Mouse (Mus musculus): ENCODE measurements around the gene Arhgap28. TPM values are rescaled to one million over a fixed set of nuclear protein-coding genes. Genes with fewer than 3 reads are reported as not detected.
A peak's percentile ranks its signal among the peaks of the same experiment; 100 is the strongest.

The Arhgap28 gene
- total RNA-seq (2021), result 10 to 100 TPM in 1 of 2 experiments, 1 to 10 TPM in 1; 7.4 to 21.9 TPM
- long read RNA-seq, experiment 1, full-length matches to known transcripts, result 2 of 2 reads
- long read RNA-seq, experiment 1, partial matches to known transcripts, result 0 of 2 reads
- long read RNA-seq, experiment 1, other reads (novel, unspliced or antisense), result 0 of 2 reads
- long read RNA-seq, experiment 2, full-length matches to known transcripts, result 4 of 16 reads
- long read RNA-seq, experiment 2, partial matches to known transcripts, result 3 of 16 reads
- long read RNA-seq, experiment 2, other reads (novel, unspliced or antisense), result 9 of 16 reads

GRCm38 (mm10) chr17:68003741-68004560 is at the start of gene Arhgap28:
Gene Arhgap28 (minus strand): TSS chr17:68004120.
- DNase-seq (ENCODE audit: low spot score in 2 of 2), result peak; percentile 82 to 88

DNA sequence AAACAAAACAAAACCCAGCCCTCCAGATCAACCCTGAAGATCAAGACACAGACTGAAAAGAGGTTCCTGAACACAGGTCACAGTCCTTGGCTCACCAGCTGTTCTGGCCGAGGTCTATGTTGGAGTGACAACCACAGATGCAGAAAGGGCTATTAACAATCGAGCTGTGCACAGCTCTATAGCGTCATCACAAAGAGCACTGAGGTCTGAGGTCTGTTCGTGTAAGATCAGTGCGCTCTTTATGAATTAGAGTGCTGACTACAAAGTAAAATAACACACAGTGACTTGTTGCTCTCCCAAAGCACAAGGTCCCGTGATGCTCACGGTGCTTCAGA is 42.4 kb upstream of the Arhgap28 start:
- DNase-seq (ENCODE audit: low spot score in 2 of 2), result no peak

- DNase-seq (ENCODE audit: low spot score in 2 of 2), result no peak
Observed at GRCm38 (mm10) chr17:68045655-68046340, 41.9 kb upstream of the Arhgap28 start.

- DNase-seq (ENCODE audit: low spot score in 2 of 2), result no peak
Observed at GRCm38 (mm10) chr17:68042377-68042776, 38.5 kb upstream of the Arhgap28 start.

GRCm38 (mm10) chr17:68037011-68037410 is 33.1 kb upstream of the Arhgap28 start:
- DNase-seq (ENCODE audit: low spot score in 2 of 2), result no peak

DNA sequence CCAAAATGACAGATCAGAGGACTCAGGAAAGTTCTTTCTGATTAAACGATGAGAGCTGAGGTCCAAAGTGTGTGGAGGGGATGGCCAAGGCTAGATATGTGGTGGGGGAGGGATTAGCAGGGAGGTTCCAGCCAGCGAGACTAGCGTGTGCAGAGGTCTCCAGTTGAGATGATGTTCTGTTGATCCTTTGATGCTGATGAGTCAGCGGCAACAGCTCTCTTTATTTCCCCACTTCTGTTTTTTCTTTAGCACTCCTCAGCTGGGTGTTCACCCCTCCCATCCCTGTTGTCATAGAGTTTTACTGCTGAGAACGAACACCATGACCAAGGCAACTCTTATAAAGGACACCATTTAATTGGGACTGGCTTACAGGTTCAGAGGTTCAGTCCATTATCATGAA is 25.6 kb upstream of the Arhgap28 start:
- DNase-seq (ENCODE audit: low spot score in 2 of 2), result no peak

- no peak for DNase-seq (ENCODE audit: low spot score in 2 of 2)
Observed at GRCm38 (mm10) chr17:68028519-68028918, 24.6 kb upstream of the Arhgap28 start.

DNA sequence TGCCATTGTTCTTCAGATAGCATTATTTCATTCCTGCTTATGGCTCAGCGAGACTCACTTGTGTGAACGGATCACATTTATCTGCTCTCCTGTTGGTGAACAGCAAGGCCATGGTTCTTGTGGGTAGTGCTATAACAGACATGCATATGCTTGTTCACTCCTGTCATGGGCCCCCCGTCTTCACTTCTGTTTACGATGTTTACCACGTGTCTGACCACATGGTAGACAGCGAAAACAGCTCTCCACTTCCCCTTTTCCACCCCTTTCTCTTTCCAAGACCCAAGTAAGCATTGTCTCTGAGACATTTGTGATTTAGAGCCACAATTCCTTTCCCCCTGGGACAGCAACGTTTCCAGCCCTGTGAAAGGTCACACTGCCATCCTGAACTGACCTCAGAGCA is 20.4 kb upstream of the Arhgap28 start:
- no peak for DNase-seq (ENCODE audit: low spot score in 2 of 2)

DNA sequence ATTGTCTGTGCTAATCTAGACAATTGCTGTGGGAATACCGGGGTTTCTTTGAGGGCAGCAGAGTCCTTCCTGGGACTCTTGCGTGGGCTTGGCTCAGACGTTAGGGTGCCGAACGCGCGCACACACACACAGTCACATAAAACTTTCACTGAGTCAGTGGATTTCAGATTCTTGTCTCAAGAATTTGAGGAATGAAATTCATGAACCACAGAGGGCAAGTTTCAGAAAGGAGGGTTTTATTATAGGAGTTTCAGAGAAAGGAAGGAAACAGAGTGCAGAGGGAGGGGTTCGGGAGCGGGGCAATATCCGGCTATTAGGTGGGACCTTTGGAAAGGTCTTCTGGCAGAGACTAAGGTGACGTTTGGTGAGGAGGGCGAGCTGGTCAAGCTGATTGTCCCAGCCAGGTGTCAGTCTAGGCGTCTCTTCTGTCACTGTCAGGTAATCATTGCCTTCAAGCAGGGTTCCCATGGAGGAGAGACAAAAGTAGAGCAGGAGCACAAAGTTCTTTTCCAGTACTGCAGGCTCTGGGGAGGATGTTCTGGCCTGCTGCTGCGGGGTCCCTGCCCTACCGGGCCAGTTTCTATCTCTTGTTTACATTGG is 15.6 kb upstream of the Arhgap28 start:
- DNase-seq (ENCODE audit: low spot score in 2 of 2), result no peak

DNA sequence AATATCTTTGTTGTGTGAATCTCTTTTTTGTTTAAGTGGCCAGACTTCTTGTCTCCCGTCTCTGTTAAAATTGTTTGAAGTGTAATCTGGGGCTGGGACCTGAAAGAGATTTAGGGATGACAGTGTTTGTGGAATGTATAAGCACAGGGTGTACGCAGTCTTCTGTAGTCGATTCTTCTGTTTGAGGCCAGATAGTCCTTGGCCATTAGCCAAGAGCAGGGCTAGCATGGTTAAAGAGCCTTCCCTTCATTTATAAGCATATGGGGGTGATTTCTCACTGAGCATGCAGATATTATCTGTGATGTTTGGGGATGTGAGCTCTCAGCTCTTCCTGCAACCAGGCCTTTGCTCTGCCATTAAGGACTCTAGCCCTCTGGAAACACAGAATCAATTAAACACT is 13.2 kb upstream of the Arhgap28 start:
- DNase-seq (ENCODE audit: low spot score in 2 of 2), result no peak

DNA sequence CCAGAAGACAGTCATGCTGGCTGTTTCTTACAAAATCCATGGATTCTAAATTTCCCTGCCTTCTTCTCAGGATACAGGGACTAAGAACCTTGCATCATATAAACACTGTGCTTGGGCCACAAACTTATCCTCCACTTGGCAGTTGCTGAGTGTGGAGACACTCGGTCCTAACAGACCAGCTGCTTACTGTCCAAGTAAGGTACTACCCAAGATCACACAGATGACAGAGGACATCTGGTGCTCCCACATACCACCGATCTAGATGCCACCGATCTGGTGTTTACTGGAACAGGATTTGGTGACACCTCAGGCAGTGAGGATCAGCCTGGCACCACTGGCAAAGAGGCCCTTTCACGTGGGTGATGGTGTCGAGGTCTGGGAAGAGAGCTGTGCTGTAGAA is 7.7 kb upstream of the Arhgap28 start:
- no peak for DNase-seq (ENCODE audit: low spot score in 2 of 2)

- no peak for DNase-seq (ENCODE audit: low spot score in 2 of 2)
Observed at GRCm38 (mm10) chr17:68010041-68010440, 6.1 kb upstream of the Arhgap28 start.

DNA sequence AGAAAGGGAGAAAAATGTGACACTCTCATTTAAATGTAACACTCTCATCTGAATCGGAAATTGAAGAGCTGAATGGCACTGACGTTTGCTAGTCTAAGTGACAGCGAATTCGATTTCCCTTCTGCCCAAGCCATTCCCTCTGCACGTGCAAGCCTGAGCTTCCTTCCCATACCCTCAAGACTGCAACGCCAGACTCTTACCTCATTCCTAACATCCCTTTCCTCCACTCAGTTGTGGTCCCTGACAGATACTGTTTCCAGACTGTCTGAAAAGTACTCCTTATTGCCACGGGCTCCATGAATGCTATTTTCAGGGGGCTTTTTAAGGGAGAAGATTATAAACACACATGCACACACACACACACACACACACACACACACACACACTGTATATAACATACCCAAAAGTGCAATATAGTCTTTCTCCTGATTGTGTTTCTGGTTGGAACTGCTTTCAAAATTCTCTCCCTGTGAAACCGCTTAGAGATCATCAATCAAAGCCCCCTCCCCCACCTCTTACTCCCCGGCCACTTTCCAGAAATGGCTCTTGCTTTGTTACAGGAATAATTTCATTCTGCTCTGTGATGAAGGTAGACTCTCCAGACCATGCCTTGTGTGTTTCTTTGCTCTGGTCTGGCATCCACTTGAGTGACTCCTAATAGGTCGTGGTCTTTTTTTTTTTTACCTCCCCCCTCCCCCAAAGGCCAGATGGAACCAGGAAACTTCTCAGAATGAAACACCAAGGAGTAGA is 836 bp upstream of the Arhgap28 start:
- DNase-seq (ENCODE audit: low spot score in 2 of 2), result no peak

DNA sequence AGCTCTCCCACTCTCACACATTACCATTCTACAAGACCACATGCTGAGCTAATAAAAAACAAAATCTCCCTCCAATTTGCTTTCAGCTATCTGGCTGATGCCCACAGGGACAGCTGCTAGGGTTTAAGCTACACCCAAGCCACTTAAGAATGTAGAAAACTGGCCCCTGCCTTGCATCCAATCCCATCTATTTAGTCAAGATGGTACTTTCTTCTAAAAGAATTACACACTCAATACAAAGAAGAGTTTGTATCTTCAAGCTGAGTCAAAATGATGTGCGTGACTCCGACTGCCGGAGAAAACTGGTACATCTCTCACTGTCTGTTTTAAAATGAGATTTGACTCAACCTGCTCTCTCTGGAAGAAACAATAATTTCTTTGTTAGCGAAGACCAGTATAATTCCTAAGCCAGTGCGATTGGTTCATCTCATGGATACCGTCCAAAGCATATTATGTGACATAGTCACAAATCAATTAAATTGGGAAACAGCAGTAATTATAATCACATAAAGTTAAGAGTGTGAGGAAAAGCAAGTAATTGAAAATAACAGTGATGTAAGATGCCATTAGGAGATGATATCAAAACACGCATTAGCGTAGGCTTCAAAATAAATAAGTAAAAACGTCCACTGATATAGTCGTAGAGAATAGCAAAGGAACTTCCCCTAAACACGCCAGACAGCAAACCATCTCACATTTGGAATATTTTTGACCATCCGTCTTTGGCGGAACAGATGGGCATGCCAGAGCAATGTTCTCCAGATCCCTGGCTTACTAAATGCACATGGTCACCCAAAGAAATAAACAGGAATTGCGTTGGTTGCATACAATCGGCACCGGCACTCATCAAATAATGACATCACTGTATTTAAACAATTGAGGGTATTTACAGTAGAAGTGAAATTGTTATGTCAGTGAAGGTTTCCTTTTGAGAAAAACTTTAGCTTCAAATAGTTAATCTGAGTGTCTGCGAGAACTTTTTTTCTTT is 1.0 kb downstream of the Arhgap28 start:
- DNase-seq (ENCODE audit: low spot score in 2 of 2), result no peak

- no peak for DNase-seq (ENCODE audit: low spot score in 2 of 2)
Observed at GRCm38 (mm10) chr17:67999801-68000200, 4.1 kb downstream of the Arhgap28 start.

- no peak for DNase-seq (ENCODE audit: low spot score in 2 of 2)
Observed at GRCm38 (mm10) chr17:67996769-67997155, 7.2 kb downstream of the Arhgap28 start.

- DNase-seq (ENCODE audit: low spot score in 2 of 2), result no peak
Observed at GRCm38 (mm10) chr17:67996097-67996768, 7.7 kb downstream of the Arhgap28 start.

- DNase-seq (ENCODE audit: low spot score in 2 of 2), result no peak
Observed at GRCm38 (mm10) chr17:67995277-67995819, 8.6 kb downstream of the Arhgap28 start.

DNA sequence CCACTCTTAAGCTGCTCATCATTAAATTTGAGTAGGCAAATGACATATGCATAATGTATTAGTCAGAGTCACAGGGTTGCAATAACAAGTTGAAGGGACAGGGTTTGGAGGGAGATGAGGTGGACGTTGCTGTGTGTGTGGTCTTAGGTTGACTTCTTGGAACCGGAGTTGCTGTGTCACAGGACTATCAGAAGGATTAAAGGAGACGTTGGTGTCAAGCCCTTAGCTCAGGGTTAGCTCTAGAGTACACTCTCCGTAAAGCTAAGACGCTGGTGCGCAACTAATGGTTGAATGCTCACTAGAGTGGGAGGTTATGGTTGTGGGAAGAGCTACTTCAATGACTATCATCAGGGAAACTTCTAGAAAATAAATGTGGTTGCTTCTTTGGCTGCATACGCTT is 9.1 kb downstream of the Arhgap28 start:
- DNase-seq (ENCODE audit: low spot score in 2 of 2), result no peak
